Mouse (Mus musculus): ENCODE measurements around the gene Phf19.

The Phf19 gene

GRCm38 (mm10) chr2:34896821-34897460 is 16.9 kb downstream of the Phf19 start:
- no peak for DNase-seq (ENCODE audit: low spot score in 2 of 2)

GRCm38 (mm10) chr2:34895503-34896113 is 18.2 kb downstream of the Phf19 start:
- DNase-seq (ENCODE audit: low spot score in 2 of 2): no peak

GRCm38 (mm10) chr2:34893950-34894349 is 19.9 kb downstream of the Phf19 start:
- DNase-seq (ENCODE audit: low spot score in 2 of 2): no peak

GRCm38 (mm10) chr2:34884186-34884585 is 29.6 kb downstream of the Phf19 start:
- no peak for DNase-seq (ENCODE audit: low spot score in 2 of 2)

GRCm38 (mm10) chr2:34883190-34883589 is 30.6 kb downstream of the Phf19 start:
- no peak for DNase-seq (ENCODE audit: low spot score in 2 of 2)

GRCm38 (mm10) chr2:34882757-34883156 is 31.1 kb downstream of the Phf19 start:
- DNase-seq (ENCODE audit: low spot score in 2 of 2): no peak

- DNase-seq (ENCODE audit: low spot score in 2 of 2): no peak
These were observed 33.8 kb downstream of the Phf19 start for GRCm38 (mm10) chr2:34880054-34880453.

GRCm38 (mm10) chr2:34874816-34875345 is 38.9 kb downstream of the Phf19 start, which contains the start of gene Psmd5:
TSS of gene Psmd5 (minus strand) at chr2:34874968.
- DNase-seq (ENCODE audit: low spot score in 2 of 2): no peak

GRCm38 (mm10) chr2:34874271-34874670 is 39.6 kb downstream of the Phf19 start, which contains the start of gene Cutal:
TSS of gene Cutal (plus strand) at chr2:34874396.
- no peak for DNase-seq (ENCODE audit: low spot score in 2 of 2)

GRCm38 (mm10) chr2:34870520-34871474 is 43.0 kb downstream of the Phf19 start:
- DNase-seq (ENCODE audit: low spot score in 2 of 2): peak; percentile 91 to 94

- peak; percentile 51 to 52 for DNase-seq (ENCODE audit: low spot score in 2 of 2)
These were observed 44.1 kb downstream of the Phf19 start for GRCm38 (mm10) chr2:34869680-34870079.

- DNase-seq (ENCODE audit: low spot score in 2 of 2): no peak
These were observed 56.1 kb downstream of the Phf19 start for GRCm38 (mm10) chr2:34857728-34858127.

- DNase-seq (ENCODE audit: low spot score in 2 of 2): no peak
These were observed 58.6 kb downstream of the Phf19 start for GRCm38 (mm10) chr2:34855265-34855664.

- no peak for DNase-seq (ENCODE audit: low spot score in 2 of 2)
These were observed 66.1 kb downstream of the Phf19 start for GRCm38 (mm10) chr2:34847702-34848101.
